Mouse (Mus musculus) liver, embryonic 14.5 days (tissue): Measurements from ENCODE around the gene Slc2a9. TPM values are rescaled to one million over a fixed set of nuclear protein-coding genes. Genes with fewer than 3 reads are reported as not detected.
A peak's percentile ranks its signal among the peaks of the same experiment; 100 is the strongest.
"Not testable (repeated sequence)": the region's sequence is repeated elsewhere in the genome, so short reads cannot be mapped to it uniquely, and the experiment has no call there.

Source experiments
- ATAC-seq: fragments of 200-750 bp; cut with Nextera tagmentation; 2 replicates; pipeline ENCODE4 v1.8.0; 2017; ENCODE audit warnings: moderate number of reproducible peaks, mild to moderate bottlenecking, moderate library complexity; ENCODE audit not compliant: insufficient read depth
- DNase-seq, 3 experiments: peaks; one replicate each; pipeline ENCODE4 v3.0.0-alpha.2; 2012 to 2013; ENCODE audit warnings: low read depth in 3 of 3, low spot score in 3 of 3
- H3K27ac ChIP-seq: fragments of 300-500 bp; sonication (generic); 2 replicates; pipeline ENCODE4 v1.5.1; 2014; ENCODE audit warnings: moderate library complexity, mild to moderate bottlenecking, control low read depth, inconsistent platforms
- H3K27me3 ChIP-seq: fragments of 300-500 bp; sonication (generic); 2 replicates; pipeline ENCODE4 v1.6.1; 2014; ENCODE audit warnings: mild to moderate bottlenecking, low read length, moderate library complexity; ENCODE audit not compliant: control insufficient read depth, insufficient read depth
- H3K36me3 ChIP-seq: fragments of 300-500 bp; sonication (generic); replicated peaks from 2 replicates; pipeline ENCODE4 v1.6.1; 2014; ENCODE audit warnings: low read depth; ENCODE audit not compliant: control insufficient read depth, insufficient read depth
- H3K4me1 ChIP-seq, 2 experiments: fragments of 200-500 bp in 1 of 2; fragments of 300-500 bp in 1 of 2; sonication (generic) in 1 of 2; replicated peaks; 2 replicates each; pipeline ENCODE4 v1.6.1; 2012 to 2014; ENCODE audit warnings: antibody characterized with exemption in 1 of 2, inconsistent platforms in 1 of 2, low read length in 1 of 2; ENCODE audit not compliant: control insufficient read depth in 2 of 2, insufficient read depth in 2 of 2
- H3K4me2 ChIP-seq: fragments of 300-500 bp; sonication (generic); 2 replicates; pipeline ENCODE4 v1.6.1; 2014; ENCODE audit warnings: low read depth, mild to moderate bottlenecking, control low read depth, moderate library complexity
- H3K4me3 ChIP-seq, 2 experiments: fragments of 200-500 bp in 1 of 2; fragments of 300-500 bp in 1 of 2; sonication (generic) in 1 of 2; 2 replicates each; pipeline ENCODE4 v1.5.1; 2012 to 2014; ENCODE audit warnings: low read depth in 2 of 2, low read length in 2 of 2, mild to moderate bottlenecking in 2 of 2, control low read depth in 1 of 2, inconsistent platforms in 1 of 2, moderate library complexity in 1 of 2; ENCODE audit not compliant: insufficient read depth in 1 of 2
- H3K9ac ChIP-seq: fragments of 300-500 bp; sonication (generic); replicated peaks from 2 replicates; pipeline ENCODE4 v1.6.1; 2014; ENCODE audit warnings: mild to moderate bottlenecking, control low read depth, moderate library complexity
- H3K9me3 ChIP-seq: fragments of 300-500 bp; sonication (generic); 2 replicates; pipeline ENCODE4 v1.6.1; 2016; ENCODE audit warnings: low read length, mixed read lengths; ENCODE audit not compliant: control insufficient read depth
- CTCF ChIP-seq: IDR thresholded peaks from 2 replicates; pipeline ENCODE4 v1.5.1; 2016; ENCODE audit warnings: antibody characterized with exemption, low read depth, control low read depth
- EP300 ChIP-seq: IDR thresholded peaks from 2 replicates; pipeline ENCODE4 v1.6.1; 2016; ENCODE audit warnings: antibody characterized with exemption, low read depth
- WGBS: fragments of 180-500 bp; shearing (Covaris S2); extraction: QIAGEN DNeasy Blood & Tissue Kit; methylation state at CpG from one replicate; pipeline ENCODE4 v1.1.7; 2014; ENCODE audit not compliant: insufficient replicate concordance; 5-methylcytosine and 5-hydroxymethylcytosine counted together
- polyA plus RNA-seq, 2 experiments: library from polyadenylated mRNA; depleted of rRNA in 1 of 2; stranded (reverse) in 1 of 2; unstranded in 1 of 2; fragments of >200 nt; fragmentation: Nextera tagmentation in 1 of 2; extraction: Ambion mirVana in 1 of 2; gene quantifications; 2 replicates each; pipeline versions ENCODE4 v1.2.1 to v1.2.3; 2012 to 2014

Gene Slc2a9
- polyA plus RNA-seq, 2 experiments: 1.6 to 1.9 TPM

DNA sequence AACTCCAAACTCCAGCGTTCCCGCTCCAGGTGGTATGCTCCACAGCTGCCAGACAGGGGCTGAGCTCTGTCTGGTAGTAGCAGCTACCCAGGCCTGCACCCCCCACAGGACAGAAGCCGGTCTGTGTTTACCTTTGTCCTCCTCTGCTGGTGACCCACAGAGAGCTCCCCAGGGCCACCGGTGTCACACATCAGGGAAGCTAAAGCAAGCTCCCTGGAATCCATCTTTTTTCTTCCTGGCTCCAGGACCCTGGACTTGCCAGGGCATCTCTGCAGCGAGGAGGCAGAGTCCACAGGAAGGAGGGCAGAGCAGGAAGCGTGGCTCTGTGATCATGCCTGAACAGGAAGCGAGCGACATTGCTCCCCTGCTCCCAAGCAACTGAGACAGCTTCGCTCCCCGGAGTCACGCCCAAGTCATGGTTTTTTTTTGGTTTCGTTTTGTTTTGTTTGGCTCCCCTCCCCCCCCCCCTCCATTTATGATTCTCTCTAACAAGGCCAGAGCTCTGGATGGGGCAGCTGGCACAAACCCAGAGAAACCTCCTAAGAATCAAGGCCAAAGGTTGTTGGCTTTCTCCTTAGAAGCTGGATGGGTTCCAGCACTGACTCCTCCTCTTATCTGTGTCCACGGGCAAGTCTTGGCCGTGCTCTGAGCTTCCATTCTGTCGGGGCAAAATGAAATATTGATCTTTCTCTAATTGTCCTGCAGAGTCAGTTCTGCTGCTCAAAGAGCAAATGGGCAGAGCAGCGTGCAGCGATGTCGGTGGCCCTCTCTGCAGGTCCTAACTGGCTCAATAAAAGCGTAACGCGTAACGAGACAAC is 22.8 kb downstream of the Slc2a9 start:
- ATAC-seq: peak; percentile 67

GRCm38 (mm10) chr5:38479545-38479907 is 23.4 kb downstream of the Slc2a9 start:
- not testable (repeated sequence) for H3K9me3 ChIP-seq, H3K36me3 ChIP-seq, DNase-seq, H3K27me3 ChIP-seq
- Histone ChIP-seq H3K4me2 (peak overlapping the region; percentile 96), H3K9ac (peak overlapping the region; percentile 79), H3K27ac (peak overlapping the region; percentile 71), H3K4me3 (peak overlapping the region; percentile 63 to 64), H3K4me1 (peaks cover 17 to 28% of the 10 kb centered on the region in 2 experiments)
- ATAC-seq: peak; percentile 51; the same call in 1 of the 2 replicates

More for the DNA sequence above, 22.8 kb downstream of the Slc2a9 start:
- Histone ChIP-seq H3K9ac (peak overlapping the region; percentile 79), H3K27ac (peak overlapping the region; percentile 71), H3K9me3 (no peaks in the 10 kb centered on the region), H3K4me1 (peaks cover 17 to 28% of the 10 kb centered on the region in 2 experiments), H3K4me3 (peak overlapping the region; percentile 63 to 64), H3K27me3 (no peaks in the 10 kb centered on the region), H3K36me3 (no peaks in the 10 kb centered on the region), H3K4me2 (peak overlapping the region; percentile 96)
- no peak for DNase-seq
- TF ChIP-seq CTCF (no peak), EP300 (no peak)
- 22% methylated on average over 22 of the region's 22 CpGs for WGBS

DNA sequence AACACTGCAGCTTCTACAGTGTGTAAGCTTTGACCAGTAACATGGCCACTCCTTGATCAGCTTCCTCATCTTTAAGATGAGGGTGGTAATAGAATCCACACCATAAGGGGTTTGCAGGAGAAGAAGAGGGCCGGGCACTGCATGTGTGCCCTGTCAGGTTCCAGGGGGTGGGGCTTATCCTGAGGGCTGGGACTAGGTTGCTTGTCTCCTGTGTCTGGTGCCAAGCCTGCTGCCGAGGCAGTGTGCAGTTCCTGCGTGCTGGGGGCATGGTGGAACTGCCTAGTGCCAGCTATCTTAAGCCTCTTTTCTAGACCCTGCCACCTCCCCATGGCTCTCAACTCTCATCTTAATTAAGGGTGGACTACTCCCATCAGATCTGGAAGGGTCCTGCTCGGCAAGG is 23.9 kb downstream of the Slc2a9 start:
- TF ChIP-seq CTCF: no peak
- no peak for TF ChIP-seq EP300
- WGBS: 3% methylated on average over 4 of the region's 4 CpGs
- ATAC-seq (peak; percentile 69; the same call in 1 of the 2 replicates), DNase-seq (peak; percentile 33 to 53 (median 43))
- Histone ChIP-seq H3K9me3 (no peaks in the 10 kb centered on the region), H3K9ac (peak overlapping the region; percentile 79), H3K4me1 (peaks cover 17 to 28% of the 10 kb centered on the region in 2 experiments), H3K27me3 (no peaks in the 10 kb centered on the region), H3K4me3 (peak overlapping the region; percentile 7 to 64; a peak in 3 of 4 replicates), H3K27ac (no peak overlapping the region; the same call in 1 of the 2 replicates), H3K4me2 (peak overlapping the region; percentile 96), H3K36me3 (no peaks in the 10 kb centered on the region)

GRCm38 (mm10) chr5:38477731-38478445 is 25.1 kb downstream of the Slc2a9 start:
- Histone ChIP-seq H3K4me2 (no peak overlapping the region), H3K9ac (no peak overlapping the region), H3K27me3 (no peaks in the 10 kb centered on the region), H3K36me3 (no peaks in the 10 kb centered on the region), H3K9me3 (no peaks in the 10 kb centered on the region), H3K27ac (no peak overlapping the region), H3K4me3 (no peak overlapping the region), H3K4me1 (peaks cover 17 to 28% of the 10 kb centered on the region in 2 experiments)
- WGBS: 76% methylated on average over 7 of the region's 7 CpGs
- no peak for ATAC-seq
- DNase-seq: no peak
- TF ChIP-seq EP300 (no peak), CTCF (no peak)

DNA sequence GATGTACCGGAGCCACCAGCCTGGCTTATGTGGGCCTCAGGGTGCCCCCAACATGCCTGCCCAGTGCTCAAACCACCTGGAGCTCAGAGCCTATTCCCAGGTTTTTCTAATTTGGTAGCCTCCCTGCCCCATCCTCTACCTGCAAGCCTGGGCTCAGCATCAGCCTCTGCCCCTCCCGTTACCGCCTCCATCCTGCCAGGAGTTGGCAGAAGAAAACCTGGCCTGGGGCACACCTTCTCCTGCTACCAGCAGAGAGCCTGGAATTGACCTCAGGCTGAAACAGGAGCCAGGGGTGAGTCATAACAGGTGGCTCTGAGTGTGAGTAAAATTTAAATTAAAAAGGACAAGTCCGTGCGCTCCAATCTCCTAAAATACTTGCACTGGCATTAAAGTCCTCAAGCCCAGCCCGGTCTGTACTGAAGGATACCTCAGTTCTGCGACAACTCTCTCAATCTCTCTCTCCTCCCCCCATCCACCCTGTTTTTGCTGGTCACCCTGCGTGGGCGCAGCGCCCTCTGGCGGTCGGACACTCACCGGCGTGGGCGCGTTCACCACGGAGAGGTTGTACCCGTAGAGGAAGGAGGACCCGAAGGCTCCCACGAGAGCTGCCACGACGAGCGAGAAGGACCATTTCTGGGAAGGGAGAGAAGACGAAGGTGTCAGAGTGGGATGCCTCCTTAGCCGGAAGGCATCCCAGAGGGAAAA is 25.9 kb downstream of the Slc2a9 start:
- Histone ChIP-seq H3K9me3 (no peaks in the 10 kb centered on the region), H3K4me3 (no peak overlapping the region), H3K27me3 (no peaks in the 10 kb centered on the region), H3K36me3 (no peaks in the 10 kb centered on the region), H3K4me2 (no peak overlapping the region), H3K27ac (no peak overlapping the region), H3K9ac (no peak overlapping the region), H3K4me1 (peaks cover 12 to 25% of the 10 kb centered on the region in 2 experiments)
- DNase-seq (no peak), ATAC-seq (no peak)
- TF ChIP-seq EP300: no peak
- TF ChIP-seq CTCF: peak; percentile 75
- 91% methylated on average over 25 of the region's 25 CpGs for WGBS
